Mouse (Mus musculus) cerebellum, adult 2 months (tissue): ENCODE data around the gene Sbk3. TPM values are rescaled to one million over a fixed set of nuclear protein-coding genes. Genes with fewer than 3 reads are reported as not detected.

ENCODE experiments used
- DNase-seq, 2 experiments: peaks; one replicate each; pipeline ENCODE4 v3.0.0; 2021
- H3K27ac ChIP-seq: fragments of 200-500 bp; 2 replicates; pipeline ENCODE4 v1.5.1; 2012; ENCODE audit warnings: low read length, control low read depth, inconsistent platforms; ENCODE audit not compliant: insufficient read depth
- H3K27me3 ChIP-seq: fragments of 200-500 bp; 2 replicates; pipeline ENCODE4 v1.6.1; 2012; ENCODE audit warnings: inconsistent platforms, mild to moderate bottlenecking, low read length, moderate library complexity; ENCODE audit not compliant: control insufficient read depth, insufficient read depth
- H3K4me1 ChIP-seq: fragments of 200-500 bp; 2 replicates; pipeline ENCODE4 v1.6.1; 2011; ENCODE audit warnings: low read length; ENCODE audit not compliant: control insufficient read depth, insufficient read depth
- H3K4me3 ChIP-seq: fragments of 200-500 bp; replicated peaks from 2 replicates; pipeline ENCODE3; 2011; ENCODE audit warnings: mild to moderate bottlenecking, low read depth, low read length, control low read depth; ENCODE audit not compliant: insufficient read depth
- CTCF ChIP-seq: fragments of 200-500 bp; IDR thresholded peaks from 2 replicates; pipeline ENCODE4 v1.5.1; 2011; ENCODE audit warnings: low read depth, mild to moderate bottlenecking, control low read depth, low read length, moderate library complexity, borderline replicate concordance; ENCODE audit not compliant: insufficient read depth
- POLR2A ChIP-seq: fragments of 200-500 bp; IDR thresholded peaks from 2 replicates; pipeline ENCODE4 v1.6.1; 2011; ENCODE audit warnings: low read length, control low read depth, borderline replicate concordance; ENCODE audit not compliant: insufficient read depth
- WGBS: fragments of 180-500 bp; shearing (Covaris S2); methylation state at CpG from one replicate; pipeline ENCODE4 v1.1.7; 2018; 5-methylcytosine and 5-hydroxymethylcytosine counted together
- polyA plus RNA-seq: library from polyadenylated mRNA; depleted of rRNA; stranded (reverse); fragments of >200 nt; gene quantifications from 2 replicates; pipeline ENCODE4 v1.2.3, GENCODE M21; 2012; rRNA removed

Gene Sbk3
- polyA plus RNA-seq, 1 experiment, result 2.6 TPM

DNA sequence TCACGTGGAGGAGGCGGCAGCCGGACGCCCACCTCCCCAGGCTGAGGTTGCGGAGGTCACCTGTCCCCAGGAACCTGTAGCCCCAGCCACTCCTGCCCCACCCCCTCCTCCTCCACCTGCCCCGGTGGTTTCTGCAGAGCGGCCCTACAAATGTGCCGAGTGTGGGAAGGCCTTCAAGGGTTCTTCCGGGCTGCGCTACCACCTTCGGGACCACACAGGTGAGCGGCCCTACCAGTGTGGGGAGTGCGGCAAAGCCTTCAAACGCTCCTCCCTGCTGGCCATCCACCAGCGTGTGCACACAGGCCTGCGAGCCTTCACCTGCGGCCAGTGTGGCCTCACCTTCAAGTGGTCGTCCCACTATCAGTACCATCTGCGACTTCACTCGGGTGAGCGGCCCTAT lies 51.0 kb downstream of the Sbk3 start:
- TF ChIP-seq CTCF, result no peak
- DNase-seq, result no peak
- Histone ChIP-seq H3K4me1 (peaks cover 7% of the 10 kb centered on the region), H3K4me3 (no peak overlapping the region), H3K27me3 (no peaks in the 10 kb centered on the region), H3K27ac (no peak overlapping the region)
- 91% methylated on average over 21 of the region's 21 CpGs for WGBS

GRCm38 (mm10) chr7:4919096-4919495 lies 51.9 kb downstream of the Sbk3 start:
- 88% methylated on average over 20 of the region's 21 CpGs for WGBS
- no peak for TF ChIP-seq POLR2A
- TF ChIP-seq CTCF, result no peak
- H3K4me1 ChIP-seq, result peaks cover 7% of the 10 kb centered on the region
- no peaks in the 10 kb centered on the region for H3K27me3 ChIP-seq
- H3K27ac ChIP-seq, result no peak overlapping the region
- no peak overlapping the region for H3K4me3 ChIP-seq
- no peak for DNase-seq

- Histone ChIP-seq H3K4me3 (no peak overlapping the region), H3K27ac (no peak overlapping the region), H3K4me1 (peaks cover 7% of the 10 kb centered on the region), H3K27me3 (no peaks in the 10 kb centered on the region)
- whole genome bisulfite sequencing, result 86% methylated on average over 15 of the region's 15 CpGs
- DNase-seq, result no peak
- TF ChIP-seq POLR2A (no peak), CTCF (no peak)
These were observed 52.3 kb downstream of the Sbk3 start for GRCm38 (mm10) chr7:4918681-4919080.

- H3K4me3 ChIP-seq, result no peak overlapping the region
- H3K27me3 ChIP-seq, result no peaks in the 10 kb centered on the region
- DNase-seq, result no peak
- WGBS, result 79% methylated on average over 2 of the region's 2 CpGs
- TF ChIP-seq POLR2A (no peak), CTCF (no peak)
- no peak overlapping the region for H3K27ac ChIP-seq
- peaks cover 7% of the 10 kb centered on the region for H3K4me1 ChIP-seq
These were observed 53.5 kb downstream of the Sbk3 start for GRCm38 (mm10) chr7:4917494-4917893.

DNA sequence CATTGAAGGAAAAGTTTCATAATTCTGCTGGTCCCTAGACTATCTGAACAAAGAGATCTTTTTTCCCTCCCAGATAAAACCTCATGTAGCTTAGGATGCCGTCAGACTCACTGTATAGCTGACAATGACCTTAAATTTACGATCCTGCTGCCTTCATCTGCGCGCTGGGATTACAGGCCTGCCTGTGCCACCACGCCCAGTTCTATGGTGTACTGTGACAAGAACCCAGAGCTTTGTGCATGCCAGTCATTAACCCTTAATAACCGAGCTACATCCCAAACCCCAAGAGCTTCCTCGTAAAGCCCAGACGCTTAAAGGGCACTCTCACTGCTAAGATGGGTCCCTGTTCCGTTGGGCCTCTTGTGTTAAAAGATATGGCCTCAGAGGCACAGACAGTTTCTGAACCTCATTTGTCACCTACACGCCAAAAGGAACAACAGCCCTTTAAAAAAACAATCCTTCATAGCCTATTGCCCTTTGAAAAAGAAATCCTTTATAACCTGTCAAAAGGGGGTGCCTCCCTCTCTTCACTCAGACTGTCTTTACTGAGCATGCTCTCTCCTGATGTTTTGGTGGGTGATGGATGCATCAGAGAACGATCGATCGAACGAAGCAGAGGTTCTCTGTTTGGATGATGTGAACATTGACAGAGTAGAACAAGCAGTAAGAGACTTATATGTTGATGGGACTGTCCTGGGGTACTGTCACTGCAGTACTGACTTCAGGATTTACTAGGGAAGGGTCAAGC lies 55.1 kb downstream of the Sbk3 start:
- WGBS, result 12% methylated on average over 14 of the region's 14 CpGs
- Histone ChIP-seq H3K4me1 (peaks cover 7% of the 10 kb centered on the region), H3K4me3 (peak overlapping the region; percentile 97), H3K27me3 (no peaks in the 10 kb centered on the region), H3K27ac (peak overlapping the region; percentile 31)
- TF ChIP-seq CTCF (no peak), POLR2A (no peak)
- DNase-seq, result peak; percentile 65 to 69

Other genes starting within 250 kb of the Sbk3 start
- gene Tmem150b, start 245.9 kb downstream of the Sbk3 start, polyA plus RNA-seq, result not detected in 2 replicates
- gene Kmt5c, start 231.1 kb downstream of the Sbk3 start, polyA plus RNA-seq, result 81.5 and 89.6 TPM in 2 replicates
- gene Cox6b2, start 218.1 kb downstream of the Sbk3 start, polyA plus RNA-seq, result 41.9 and 44.4 TPM in 2 replicates
- gene Fam71e2, start 199.9 kb downstream of the Sbk3 start, polyA plus RNA-seq, result not detected in 2 replicates
- gene Il11, start 188.3 kb downstream of the Sbk3 start, polyA plus RNA-seq, result 1.2 TPM in 2 replicates
- gene Tmem190, start 188.2 kb downstream of the Sbk3 start, polyA plus RNA-seq, result not detected in 2 replicates
- gene Tmem238, start 181.5 kb downstream of the Sbk3 start, polyA plus RNA-seq, result 13.2 and 15.6 TPM in 2 replicates
- gene Rpl28, start 178.3 kb downstream of the Sbk3 start, polyA plus RNA-seq, result 268 and 296 TPM in 2 replicates
- 179 and 211 TPM in 2 replicates for gene Ube2s, start 158.6 kb downstream of the Sbk3 start, polyA plus RNA-seq
- gene Shisa7, start 126.5 kb downstream of the Sbk3 start, polyA plus RNA-seq, result 21.0 and 22.7 TPM in 2 replicates
- gene Isoc2b, start 100.9 kb downstream of the Sbk3 start, polyA plus RNA-seq, result 11.1 and 13.6 TPM in 2 replicates
- gene Isoc2a, start 94.0 kb downstream of the Sbk3 start, polyA plus RNA-seq, result 17.4 and 17.7 TPM in 2 replicates
- gene Gm36210, start 64.7 kb downstream of the Sbk3 start, polyA plus RNA-seq, result 0.59 and 0.61 TPM in 2 replicates
- 9.8 and 10.4 TPM in 2 replicates for gene Zfp628, start 56.0 kb downstream of the Sbk3 start, polyA plus RNA-seq
- 33.5 and 37.5 TPM in 2 replicates for gene Nat14, start 49.1 kb downstream of the Sbk3 start, polyA plus RNA-seq
- 1.9 TPM in 2 replicates for gene Ssc5d, start 45.4 kb downstream of the Sbk3 start, polyA plus RNA-seq
- 0.15 and 0.38 TPM in 2 replicates for gene Sbk2, start 6.8 kb downstream of the Sbk3 start, polyA plus RNA-seq
- gene Zfp579, start 25.0 kb upstream of the Sbk3 start, polyA plus RNA-seq, result 64.8 and 65.2 TPM in 2 replicates
- 14.4 and 14.9 TPM in 2 replicates for gene Zfp524, start 43.2 kb upstream of the Sbk3 start, polyA plus RNA-seq
- 28.2 and 29.8 TPM in 2 replicates for gene Fiz1, start 43.5 kb upstream of the Sbk3 start, polyA plus RNA-seq
- not detected in 2 replicates for gene Gm44973, start 44.3 kb upstream of the Sbk3 start, polyA plus RNA-seq
- 30.3 and 33.3 TPM in 2 replicates for gene Zfp865, start 49.2 kb upstream of the Sbk3 start, polyA plus RNA-seq
- gene Ccdc106, start 49.4 kb upstream of the Sbk3 start, polyA plus RNA-seq, result 42.4 and 46.7 TPM in 2 replicates
- gene 4632433K11Rik, start 63.0 kb upstream of the Sbk3 start, polyA plus RNA-seq, result not detected in 2 replicates
- 8.4 and 9.6 TPM in 2 replicates for gene Zfp784, start 67.3 kb upstream of the Sbk3 start, polyA plus RNA-seq
- gene Zfp580, start 80.4 kb upstream of the Sbk3 start, polyA plus RNA-seq, result 29.7 and 34.3 TPM in 2 replicates
- 196 and 211 TPM in 2 replicates for gene U2af2, start 91.0 kb upstream of the Sbk3 start, polyA plus RNA-seq
- gene Epn1, start 109.1 kb upstream of the Sbk3 start, polyA plus RNA-seq, result 246 and 251 TPM in 2 replicates
- not detected in 2 replicates for gene Rfpl4, start 145.8 kb upstream of the Sbk3 start, polyA plus RNA-seq
- 0.34 and 0.60 TPM in 2 replicates for gene Rasl2-9, start 154.8 kb upstream of the Sbk3 start, polyA plus RNA-seq
- gene Vmn1r55, start 178.5 kb upstream of the Sbk3 start, polyA plus RNA-seq, result not detected in 2 replicates
- not detected in 2 replicates for gene Vmn1r56, start 225.6 kb upstream of the Sbk3 start, polyA plus RNA-seq
- gene Vmn1r57, start 247.3 kb upstream of the Sbk3 start, polyA plus RNA-seq, result not detected in 2 replicates